Mouse (Mus musculus) spleen, postnatal 4 days (tissue): ENCODE data around the gene Gpr1.

Experiments used
- DNase-seq, 2 experiments: peaks; one replicate each; pipeline ENCODE4 v3.0.0; 2022; ENCODE audit warnings: low spot score in 2 of 2

The Gpr1 gene

DNA sequence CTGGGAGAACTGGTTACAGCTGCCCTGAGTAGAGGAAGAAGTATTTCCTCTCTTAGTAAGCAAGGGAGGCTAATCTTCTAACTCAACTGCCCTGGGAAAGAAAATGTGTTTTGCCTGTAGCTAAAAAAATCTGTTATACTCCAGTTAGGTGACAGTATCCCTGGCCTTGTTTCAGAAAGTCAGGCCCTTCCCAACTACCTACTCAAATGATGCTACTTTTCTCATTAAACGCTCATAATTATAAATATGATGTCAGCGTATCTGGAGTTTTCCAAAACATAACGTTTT is at the start of gene Gpr1:
Gpr1 (minus strand) TSS at position 273 of the 288 bp plus-strand sequence.
- no peak for DNase-seq

DNA sequence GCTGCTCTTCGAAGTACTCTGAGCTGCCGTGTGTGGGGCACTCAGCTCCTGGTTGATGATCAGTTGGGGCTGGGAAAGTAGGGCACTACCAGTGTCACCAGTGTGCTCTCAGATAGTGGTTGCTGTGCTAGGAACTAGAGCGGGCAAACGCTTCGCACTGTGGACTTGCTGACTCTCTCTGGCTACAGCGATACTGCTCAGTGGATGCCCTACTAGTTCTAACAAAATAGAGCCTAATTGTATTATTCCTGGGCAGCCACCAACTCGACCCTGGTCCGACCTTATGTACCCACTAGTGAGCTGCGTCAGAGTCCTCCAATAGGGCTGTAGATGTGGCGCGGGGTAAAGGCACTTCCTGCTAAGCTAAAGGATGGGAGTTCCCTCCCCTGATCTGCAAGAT is 49.3 kb upstream of the Gpr1 start:
- no peak for DNase-seq

DNA sequence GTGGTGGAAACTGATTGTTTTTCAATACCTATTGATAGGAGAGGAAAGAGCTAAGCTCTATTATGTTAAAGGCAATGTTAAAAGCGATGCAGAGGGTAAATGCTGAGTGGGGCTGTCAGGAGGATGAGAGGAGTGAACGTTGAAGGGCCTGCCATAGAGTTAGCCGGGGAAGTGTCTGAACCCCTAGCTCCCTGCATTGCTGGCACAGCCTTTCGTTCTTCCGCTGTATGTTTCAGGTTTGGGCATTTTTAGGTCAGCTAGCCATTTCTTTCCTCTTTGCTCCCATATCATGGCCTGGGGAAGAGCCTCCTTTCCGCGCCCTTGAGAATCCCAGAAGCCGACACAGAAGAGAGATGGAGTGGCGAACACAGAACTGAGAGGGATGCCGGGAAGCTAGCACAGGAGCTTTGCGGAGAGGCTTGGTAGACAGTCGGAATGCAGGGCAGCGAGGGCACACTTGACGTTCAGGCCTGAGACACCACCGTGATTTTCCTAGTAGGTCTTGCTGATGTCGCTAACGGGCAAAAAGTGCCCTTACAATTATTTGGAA is 46.8 kb upstream of the Gpr1 start:
- DNase-seq, result no peak

DNA sequence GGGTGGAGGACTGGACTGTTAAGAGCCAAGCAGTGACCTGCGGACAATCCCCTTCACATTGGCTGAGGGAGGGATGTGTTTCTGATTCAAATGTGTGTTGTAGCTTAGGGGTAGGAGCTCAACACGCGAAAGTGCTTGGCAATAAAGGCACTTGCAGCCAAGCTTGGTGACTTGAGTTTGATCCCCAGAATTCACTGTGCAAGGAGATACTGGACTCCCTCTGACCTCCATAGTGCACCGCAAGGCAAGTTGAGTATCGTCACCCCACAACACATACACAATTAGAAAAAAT is 46.3 kb upstream of the Gpr1 start:
- DNase-seq, result no peak

DNA sequence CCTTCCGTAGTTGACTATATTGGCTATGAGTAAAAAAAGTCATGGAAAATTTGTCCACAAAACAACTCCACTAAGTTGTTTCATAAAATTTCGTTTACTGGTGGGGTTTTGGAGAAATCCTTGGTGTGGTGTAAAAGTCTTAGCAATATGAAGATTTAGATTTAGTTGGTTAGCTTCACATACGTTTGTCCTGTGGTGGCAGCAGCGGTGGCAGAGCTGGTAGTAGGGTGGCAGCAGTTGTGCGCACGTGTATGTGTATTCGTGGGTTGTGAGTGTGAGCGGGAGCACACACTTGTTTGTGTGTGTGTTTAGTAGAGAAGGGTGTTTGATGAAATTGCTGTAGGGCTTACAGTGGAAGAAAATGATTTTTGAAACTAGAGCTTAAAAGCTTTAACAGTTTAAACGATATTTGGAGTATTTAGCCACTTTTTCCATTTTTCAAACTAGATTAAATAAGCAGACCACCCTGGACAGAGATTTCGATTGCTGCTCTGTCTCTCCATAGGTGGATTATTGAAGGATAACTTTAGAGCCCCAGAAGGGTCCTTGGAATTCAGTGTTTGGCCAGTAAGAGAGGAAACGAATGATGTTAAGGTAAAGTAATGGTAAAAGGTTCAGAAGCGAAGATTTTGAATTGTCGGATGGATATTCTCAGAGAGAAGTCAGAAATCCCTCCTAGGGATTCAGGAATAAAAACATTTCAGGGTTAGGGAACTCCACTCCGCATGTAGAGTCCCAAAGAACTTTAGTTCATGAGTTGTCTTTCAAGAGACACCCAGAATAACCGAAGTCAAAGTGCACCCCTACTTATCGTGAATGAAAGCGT is 45.8 kb upstream of the Gpr1 start:
- DNase-seq, result no peak

DNA sequence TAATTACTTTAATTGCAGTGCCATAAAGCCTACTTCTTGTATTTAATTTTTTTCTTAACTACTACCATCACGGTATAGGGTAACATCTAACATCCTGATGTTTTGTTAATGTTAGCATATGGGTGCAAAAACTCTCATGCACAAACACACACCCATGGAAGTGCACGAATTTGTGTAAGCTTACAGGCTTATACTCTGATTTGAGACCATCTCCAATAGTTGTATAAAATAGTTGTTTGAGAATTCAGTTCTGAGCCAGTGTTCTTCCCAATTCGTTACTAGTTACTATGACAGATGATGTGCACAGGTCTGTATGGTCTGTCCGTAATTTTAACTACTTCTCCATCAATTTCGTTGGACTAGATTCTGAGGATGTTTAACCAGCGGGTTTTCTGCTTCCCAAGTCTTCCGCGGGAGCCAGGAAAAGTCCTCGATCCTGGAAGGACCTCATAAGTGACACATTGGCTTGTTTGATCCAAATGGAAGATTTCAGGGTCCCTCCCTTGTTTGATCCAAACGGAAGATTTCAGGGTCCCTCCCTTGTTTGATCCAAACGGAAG is 45.0 kb upstream of the Gpr1 start:
- no peak for DNase-seq

DNA sequence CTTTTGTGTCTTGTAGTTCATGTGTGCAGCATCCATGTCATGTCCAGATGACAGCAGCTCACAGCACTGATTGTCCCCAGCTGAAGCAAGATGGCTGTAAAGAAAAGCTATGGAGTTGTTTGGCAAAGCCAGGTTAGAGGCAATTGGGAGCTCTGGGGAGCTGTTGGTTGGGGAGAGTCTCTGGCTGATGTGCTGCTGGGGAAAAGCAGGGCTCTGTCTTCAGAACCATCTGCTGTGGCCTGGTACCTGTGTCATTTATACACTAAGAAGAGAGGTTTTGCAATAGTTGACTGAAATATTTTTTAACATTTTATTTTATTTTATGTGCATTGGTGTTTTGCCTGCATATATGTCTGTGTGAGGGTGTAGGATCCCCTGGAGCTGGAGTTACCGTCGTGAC is 44.2 kb upstream of the Gpr1 start:
- DNase-seq, result no peak

DNA sequence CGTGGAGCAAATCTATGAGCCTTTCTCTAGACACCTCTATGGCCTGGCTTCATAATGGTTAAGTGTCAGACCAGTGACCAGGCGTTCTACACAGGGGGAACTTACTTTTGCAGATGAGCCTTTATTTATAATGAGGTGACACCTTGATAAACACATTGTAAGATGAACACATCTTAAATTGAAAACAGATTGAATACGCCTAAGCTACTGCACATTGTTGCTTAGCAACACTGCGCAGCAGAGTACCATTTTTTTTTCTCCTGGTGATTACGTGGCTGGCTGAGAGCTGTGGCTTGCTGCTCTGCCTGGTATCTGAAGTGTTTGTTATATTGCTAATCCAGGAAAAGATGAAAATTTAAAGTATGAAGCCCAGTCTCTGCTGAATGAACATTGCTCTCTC is 41.7 kb upstream of the Gpr1 start:
- no peak for DNase-seq

DNA sequence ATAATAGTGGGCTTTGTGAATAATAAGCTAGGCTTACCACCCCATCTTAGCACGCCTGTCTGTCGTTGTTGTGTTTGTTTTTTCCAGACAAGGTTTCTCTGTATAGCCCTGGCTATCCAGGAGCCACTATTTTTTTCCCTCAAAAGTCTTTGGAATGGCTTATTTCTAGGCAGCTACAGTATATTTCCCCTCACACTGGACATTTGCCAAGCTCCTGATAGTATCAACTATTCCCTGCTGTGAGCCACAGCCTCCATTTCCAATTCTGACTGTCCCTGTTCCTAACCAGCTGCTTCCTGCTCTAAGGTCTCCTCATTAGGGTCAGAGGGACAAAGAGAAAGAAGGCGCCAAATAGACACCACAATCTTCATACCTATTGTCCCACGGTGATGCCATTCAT is 40.8 kb upstream of the Gpr1 start:
- DNase-seq, result no peak

DNA sequence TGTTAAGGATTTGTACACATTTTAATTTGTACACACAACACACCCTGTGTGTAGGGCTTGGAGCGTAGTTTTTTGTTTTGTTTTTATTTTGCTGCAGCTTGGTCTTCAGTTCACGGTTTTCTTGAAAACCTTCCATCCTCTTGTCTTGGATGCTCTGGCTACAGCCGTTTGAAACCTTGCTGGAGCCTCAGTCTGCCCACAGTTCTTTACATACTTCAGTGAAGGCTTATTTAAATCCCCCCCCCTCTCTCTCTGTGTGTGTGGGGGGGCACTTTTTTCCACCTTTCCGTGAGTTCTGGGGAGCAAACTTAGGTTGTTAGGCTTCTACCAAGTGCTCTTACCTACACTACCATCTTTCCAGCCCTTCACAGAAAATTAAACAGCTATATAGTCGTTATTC is 38.9 kb upstream of the Gpr1 start:
- no peak for DNase-seq

DNA sequence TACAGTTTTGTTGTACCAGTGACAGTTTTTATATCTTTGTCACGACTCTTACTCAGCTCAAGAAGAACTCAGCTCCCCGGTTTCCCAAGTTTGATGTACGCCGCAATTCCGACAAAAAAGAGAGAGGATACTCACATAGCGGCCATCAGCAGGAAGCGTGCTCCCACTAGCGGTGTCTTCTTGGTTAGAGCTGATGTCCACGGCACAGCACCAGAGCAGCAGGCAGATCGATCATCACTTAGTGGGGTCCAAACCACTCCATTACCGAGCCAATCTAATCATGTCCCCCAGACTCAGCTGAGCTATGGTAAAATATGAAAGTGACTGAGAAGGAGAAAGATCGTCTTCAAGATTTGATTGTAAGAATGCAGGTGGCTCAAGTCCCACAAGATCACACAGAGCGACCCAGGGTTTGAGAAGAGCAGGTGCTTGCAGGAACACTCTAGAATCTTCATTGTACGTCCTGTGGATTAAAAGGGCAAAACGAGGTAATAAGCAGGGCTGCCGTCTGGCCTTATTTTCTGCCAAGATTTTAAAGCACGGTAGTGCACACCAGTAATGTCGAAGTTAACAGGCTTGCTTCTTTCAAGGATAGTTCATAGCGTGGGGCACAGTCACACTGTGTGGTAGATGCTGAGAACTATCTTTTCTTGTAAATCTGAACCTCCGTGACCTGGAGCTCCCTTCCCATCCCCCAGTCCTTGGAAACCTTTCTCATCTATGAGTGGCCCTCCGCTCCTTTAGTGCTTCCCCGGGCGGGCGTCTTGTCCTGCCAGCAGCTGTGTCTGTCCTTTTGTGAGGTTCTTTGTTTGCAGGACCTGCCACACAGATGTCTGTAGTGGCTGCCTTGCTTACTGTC is 38.2 kb upstream of the Gpr1 start:
- DNase-seq, result no peak

DNA sequence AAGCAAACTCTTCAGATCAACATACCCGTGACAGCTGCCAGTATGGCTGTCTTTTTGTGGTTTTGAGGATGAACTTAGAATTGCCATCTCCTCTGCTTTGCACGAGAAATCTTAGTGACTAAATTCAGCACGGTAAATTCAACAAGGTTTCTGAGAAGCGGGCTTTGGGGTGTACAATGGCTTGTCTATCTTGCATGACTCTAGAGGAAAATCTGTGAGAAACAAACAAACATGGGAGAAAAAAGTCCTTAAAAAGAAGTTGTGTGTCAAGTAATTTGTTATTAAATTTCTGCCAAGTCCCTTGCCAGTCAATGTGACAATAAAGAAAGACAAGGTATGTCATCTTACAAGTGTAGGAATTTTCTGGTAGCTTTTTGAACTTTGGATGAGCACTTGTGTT is 34.9 kb upstream of the Gpr1 start:
- no peak for DNase-seq

DNA sequence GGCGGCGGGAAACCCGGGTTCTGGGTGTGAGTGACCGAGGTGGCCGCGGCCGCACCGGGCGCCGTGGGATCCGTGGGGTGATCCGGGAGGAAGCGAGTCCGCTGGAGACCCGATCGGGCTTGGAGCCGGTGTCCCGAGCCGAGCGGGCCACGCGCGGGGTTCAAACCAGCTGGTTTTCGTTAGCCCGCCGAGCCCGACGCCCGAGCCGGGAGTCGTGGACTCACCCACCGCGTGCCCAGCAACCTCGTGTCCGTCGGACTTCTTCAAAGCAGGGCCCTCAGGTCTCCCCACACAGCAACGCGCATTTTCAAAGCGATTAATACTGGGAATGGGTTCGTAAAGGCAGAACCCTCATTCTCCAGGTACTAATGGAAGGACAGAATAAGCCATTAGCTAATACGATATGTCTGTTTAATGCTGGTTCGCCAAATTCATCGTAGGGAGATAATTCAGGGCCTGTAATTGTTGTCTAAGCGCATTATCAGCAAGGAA is 34.1 kb upstream of the Gpr1 start:
- DNase-seq, result no peak

DNA sequence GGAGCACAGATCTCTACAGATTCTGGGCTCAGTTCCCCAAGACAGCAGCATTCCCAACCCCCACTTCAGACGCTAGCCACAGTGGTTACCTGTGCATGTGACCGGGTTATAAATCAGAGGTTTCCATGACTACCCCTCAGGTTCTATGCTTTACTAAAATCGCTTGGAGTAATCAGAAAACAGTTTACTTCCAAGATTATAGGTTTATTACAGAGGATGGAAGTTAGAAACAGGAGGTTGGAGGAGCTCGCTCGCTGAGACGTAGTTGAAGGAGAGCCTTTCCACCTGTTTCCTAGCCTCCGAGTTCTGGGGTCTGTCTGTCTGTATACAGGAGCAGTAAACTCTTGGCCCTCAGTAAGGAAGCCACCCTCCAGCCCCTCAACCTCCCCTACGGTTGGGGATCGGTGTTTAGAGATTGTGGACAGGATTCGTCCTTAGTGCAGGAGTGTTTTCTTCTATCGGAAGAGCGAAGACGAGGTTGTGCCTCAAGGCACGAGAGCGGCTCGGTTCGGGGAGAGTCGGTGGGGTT is 33.6 kb upstream of the Gpr1 start:
- no peak for DNase-seq

DNA sequence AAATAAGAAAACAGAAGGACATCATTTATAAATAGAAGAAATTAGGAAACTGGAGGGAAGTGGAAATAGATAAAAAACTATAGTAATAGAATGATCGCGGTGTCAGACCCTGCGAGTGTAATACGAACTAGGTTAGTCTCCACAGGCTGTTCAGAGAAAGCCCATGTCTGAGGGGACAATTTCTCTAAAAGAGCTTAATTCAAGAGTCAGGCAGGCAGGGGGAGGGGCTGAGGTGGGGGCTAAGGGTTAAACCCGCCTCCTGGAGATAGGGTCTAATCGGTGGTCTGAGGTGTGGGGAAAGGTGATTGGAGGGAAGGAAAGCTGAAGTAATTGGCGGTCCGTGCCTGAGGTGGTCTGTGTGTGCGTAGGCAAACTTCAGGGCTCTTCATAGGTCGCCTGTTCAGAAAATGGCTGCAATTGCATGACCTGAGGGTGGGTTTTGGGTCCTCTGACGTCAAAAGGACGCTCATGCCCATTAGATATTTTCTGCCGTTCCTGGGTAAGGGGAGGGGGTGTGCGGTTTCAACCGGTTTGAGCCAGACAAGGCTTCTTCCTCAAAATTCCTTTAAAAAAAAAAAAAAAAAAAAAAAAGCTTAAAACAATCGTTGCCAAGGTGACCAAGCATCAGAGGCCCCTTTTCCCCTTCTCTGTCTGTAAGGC is 32.6 kb upstream of the Gpr1 start:
- no peak for DNase-seq

DNA sequence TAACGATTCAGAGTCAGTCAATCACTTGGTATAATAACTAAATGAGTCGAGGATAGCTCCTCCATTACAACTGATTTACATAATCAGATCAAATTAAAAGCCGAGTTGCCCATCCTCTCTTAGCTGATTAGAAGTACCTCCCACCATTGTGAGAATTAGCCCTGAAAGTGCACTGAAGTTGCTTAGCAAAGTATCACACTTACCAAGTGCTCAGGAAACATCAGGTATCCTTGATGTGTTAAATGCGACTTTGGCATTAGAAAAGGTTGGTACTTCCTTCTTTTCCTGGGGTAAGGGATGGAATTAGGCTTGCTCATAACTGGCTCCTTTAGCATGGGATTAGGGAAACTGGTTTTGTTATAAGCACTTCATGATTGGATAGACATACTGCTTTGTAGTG is 29.5 kb upstream of the Gpr1 start:
- no peak for DNase-seq

DNA sequence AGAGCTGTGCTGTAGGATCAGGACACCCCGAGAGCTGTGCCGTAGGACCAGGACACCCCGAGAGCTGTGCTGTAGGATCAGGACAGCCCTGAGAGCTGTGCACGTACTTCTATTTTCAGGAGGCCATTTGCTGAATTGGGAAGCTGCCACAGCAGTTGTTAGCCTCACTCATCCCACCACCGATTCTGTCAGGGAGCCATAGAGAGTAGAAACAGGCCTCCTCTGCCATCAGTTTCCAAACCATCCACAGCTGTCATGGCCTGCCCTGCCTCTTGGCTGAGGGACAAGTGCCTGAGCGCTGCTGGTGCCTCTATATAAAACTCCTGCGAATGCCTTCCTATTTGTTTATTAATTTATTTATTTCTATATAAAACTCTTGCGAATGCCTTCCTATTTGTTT is 25.4 kb upstream of the Gpr1 start:
- no peak for DNase-seq

DNA sequence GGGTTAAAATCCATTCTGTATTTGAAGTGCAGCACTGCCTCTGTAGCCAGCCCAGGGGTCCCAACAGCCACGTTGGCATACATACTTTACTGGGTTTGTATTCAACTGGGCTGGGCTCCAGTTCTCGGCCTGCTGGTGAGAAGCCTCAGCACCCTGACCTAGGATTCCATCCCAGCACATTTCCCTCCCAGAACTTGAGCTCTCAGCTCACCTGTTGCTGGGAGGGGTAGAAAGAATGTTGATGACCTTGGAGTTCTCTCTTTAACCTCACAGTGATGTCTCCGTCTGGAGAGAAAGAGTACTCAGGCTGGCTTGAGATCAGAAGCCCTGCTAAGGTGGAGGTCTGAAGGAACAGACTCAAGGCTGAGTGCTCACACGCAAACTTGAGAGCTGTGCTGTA is 25.0 kb upstream of the Gpr1 start:
- DNase-seq, result no peak

DNA sequence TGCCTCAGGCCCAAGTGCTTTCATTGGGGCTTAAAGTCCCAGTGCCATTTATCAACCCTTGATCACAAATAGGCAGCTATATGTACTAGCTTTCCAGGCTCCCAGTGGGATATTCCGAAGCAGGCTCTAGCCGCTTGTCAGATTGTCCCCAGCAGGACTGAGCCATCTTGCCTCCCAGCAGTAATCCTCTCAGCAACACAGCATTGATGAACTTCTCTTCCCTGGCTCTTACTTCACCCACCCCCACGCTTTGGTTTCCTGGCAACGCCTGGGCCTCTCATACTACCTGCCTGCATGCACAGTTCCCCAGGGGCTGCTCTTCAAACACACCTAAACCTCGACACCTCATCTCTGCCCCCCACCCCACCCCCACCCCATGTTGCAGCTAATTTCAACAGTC is 23.0 kb upstream of the Gpr1 start:
- DNase-seq, result no peak

DNA sequence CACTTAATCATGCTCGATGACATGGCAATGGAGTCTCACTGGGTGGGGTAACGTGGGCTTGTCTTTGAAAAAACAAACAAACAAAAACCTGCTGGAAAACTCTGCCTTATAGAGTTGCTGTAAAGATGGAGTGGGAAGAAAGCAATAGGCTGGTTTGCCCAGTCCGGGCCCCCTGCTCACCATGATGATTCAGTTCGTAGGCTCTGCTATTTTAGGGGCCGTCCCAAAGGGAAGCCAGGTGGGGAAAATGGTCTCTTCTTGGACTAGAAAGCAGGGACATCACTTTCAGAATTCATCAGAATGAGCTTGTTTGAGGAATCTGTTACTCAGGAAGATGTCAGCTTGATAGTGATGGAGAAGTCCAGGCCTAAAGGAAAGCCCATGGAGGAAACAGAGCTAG is 12.9 kb upstream of the Gpr1 start:
- no peak for DNase-seq

DNA sequence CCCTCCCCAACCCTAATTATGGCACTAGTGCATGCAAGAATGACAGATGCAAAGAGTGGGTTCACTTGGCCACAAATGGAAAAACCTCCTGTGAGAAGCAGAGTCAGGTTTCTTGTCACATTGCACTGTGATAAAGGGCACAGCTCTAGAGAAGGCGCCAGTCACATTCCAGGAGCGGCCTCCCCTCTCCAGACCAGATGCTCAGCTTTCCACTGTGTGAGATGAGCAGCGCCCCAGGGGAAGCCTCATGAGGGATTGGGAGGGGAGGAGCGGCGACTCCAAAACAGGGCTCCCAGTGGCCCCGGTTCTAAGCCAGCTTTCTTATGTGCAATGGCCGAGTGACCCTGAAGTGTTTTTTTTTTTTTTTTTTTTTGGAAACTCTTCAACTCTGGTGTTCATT is 11.5 kb upstream of the Gpr1 start:
- no peak for DNase-seq

DNA sequence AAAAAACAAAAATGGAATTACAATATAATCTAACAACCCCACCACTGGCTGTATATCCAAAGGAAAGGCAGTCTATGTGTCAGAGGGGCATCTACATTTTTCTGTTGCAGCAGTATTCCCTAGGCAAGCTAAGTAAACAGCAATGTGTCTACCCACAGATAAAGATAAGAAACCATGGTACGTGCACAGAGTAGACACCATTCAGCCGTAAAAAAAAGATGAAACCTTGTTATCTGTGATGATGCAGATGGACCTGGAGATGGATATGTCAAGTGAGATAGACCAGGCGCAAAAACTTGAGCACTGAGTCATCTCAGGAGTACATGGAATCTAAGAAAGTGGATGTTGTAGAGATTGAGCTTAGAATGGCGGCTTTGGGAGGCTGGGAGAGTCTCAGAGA is 10.7 kb upstream of the Gpr1 start:
- DNase-seq, result no peak
